Mouse (Mus musculus): ENCODE data around the gene Xpr1. TPM values are rescaled to one million over a fixed set of nuclear protein-coding genes. Genes with fewer than 3 reads are reported as not detected.

Xpr1 gene
- polyA plus RNA-seq, 1 experiment from 2014 or later: 7.2 TPM

DNA sequence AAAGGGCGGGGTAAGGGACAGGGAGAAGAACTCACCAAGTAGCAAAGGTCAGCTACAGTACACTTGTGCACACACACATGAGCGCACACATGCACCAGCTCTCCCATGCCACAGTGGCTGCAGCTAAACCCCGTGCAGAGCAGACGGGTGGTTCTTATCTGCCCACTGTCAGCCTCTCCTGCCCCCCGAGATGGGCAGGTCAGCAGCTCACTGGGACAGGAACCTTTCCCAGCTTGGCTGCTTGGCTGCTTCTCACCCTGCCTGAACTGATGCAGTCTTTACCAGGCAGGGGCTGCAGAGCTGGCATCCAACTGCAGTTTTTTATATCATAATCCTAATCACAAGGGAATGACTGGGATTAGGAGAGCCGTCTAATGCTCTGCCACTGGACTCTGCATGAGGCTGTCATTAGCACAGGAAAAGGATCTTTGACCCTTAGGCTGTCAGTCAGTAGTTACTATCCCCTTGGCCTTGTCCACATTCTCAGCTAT, 164.5 kb downstream of the Xpr1 start:
- no peak for DNase-seq (ENCODE audit: low spot score)

DNA sequence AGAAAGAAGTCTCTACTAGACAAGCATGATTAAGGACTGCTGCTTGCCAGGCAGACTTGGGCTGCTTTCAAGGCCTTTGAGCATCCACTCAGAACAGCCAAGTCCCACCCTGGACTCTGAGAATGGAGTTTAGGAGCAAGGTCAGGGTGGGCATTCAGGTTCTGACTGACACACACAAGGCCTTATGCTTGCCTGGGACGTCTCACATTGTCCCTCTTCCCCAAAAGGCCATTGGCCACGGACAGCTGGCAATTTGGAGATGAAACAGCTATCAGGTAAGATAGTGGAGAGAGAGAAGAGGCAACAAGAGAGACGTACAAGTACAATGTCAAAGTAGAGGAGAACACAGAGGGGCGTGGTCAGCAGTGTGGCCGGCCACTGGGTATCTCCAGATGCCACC, 165.6 kb downstream of the Xpr1 start:
- no peak for DNase-seq (ENCODE audit: low spot score)

DNA sequence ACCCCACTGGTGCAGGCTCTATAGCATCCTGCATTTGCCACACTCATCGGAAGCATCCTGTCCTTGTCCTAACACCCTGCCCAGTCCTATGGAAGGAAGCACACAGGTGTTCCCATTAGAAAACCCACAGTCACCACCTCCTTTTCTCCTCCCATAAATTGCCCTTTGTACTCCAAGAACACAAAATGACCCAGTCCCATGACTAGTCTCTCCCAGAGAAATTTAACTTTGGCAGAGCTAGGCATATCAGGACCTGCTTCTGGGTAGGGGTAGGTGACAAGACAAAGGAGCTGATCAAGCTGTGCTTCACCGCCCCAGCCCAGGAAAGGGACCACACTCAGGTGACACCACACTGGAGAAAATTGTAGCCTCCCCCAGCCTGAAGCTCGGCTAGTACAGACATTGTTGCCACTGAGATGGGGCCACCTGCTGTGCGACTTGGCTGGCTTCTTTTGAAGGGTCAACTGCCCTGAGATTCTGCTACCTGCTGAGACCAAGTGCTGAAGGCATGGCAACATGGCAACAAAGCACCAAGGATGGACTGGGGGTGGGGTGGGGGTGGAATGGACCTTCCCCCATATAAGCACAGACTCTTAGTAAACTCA, 166.6 kb downstream of the Xpr1 start:
- no peak for DNase-seq (ENCODE audit: low spot score)

GRCm38 (mm10) chr1:155249896-155250295, 167.3 kb downstream of the Xpr1 start:
- DNase-seq (ENCODE audit: low spot score): no peak

DNA sequence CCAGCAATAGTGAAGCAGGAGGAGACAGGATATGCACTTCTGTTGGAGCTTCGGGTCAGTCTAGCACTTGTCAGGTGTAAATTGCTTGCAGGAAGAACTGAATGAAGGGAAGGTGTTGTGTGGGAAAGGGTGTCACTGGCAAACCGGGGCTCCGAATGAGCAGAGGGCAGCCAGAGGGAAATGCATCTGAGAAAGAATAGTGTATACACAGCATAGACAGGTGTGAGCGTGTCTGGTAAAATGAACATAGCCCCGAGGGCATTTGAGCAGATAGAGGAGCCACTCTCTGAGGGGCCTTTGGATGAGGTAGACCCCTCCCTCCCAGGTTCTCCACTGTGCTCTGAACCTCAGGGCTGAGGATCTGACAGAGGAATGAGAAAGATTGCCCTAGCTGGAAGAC, 169.2 kb downstream of the Xpr1 start:
- DNase-seq (ENCODE audit: low spot score): no peak

DNA sequence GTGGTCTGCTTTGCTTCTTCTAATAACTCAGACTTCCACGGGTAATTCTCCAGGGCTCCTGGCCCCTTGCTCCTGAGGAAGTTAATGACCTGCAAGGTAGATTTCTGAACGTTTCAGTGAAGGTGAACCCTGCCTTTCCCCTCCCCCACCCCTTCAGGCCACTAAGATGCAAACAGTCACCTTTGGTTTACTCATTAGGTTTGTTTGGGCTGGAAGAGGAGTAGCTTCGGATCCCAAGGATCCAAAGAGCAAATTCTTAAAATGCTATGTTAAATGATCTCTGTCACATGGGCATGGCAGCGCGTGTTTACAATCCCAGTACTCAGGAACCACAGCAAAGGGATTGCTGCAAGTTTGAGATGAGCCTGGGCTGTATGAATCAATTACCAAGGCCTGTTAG, 169.8 kb downstream of the Xpr1 start:
- DNase-seq (ENCODE audit: low spot score): no peak

GRCm38 (mm10) chr1:155245516-155245915, 171.7 kb downstream of the Xpr1 start:
- no peak for DNase-seq (ENCODE audit: low spot score)

- no peak for DNase-seq (ENCODE audit: low spot score)
Measured at GRCm38 (mm10) chr1:155244771-155245211, 172.4 kb downstream of the Xpr1 start.

DNA sequence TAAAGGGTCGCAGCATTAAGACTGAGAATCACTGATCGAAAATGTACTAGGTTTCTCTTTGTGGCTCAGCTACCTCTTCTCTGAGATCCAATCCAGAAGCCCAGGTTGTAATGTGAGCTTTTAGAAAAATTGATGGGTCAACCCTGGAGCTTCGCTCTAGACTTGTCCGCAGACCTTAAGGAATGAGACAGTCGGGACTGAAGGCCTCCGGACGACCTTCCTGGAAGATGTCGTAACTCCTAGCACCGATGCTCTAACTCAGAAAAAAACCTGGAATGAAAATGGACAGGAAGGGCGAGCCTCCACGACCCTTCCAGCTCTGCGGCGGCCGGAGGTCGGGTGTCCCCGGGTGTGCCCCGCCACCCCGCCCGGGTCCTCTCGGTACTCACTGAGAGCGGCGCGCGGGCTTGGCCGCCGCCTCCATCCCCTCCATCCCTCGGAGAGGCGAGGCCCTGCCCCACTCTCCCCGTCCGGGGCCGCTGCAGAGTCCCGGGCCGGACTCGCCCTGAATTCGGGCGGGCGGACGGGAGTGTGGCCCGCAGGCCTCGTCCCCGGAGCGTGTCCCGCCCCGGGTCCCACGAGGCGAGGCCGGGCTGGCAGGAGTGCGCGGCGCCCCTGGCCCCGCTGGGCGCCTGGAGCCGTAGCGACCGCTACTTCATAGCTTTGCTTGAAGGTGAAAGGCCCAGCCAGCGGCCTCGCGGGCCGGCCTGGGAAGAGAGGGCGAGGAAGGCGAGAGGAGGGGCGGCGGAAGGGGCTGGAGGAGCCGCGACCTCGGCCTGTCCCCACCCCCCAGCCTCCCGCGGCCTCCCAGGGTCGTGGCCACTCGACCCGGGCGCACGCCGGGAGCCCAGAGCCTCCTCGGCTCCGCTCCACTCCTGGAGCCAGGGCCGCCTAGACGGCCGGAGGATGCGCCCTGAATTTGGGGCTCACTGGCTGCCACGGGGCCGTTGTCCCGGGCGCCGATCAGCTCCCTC, 173.1 kb downstream of the Xpr1 start, which contains the start of gene BC034090:
TSS of gene BC034090 (minus strand) at position 648 of the 974 bp plus-strand sequence.
- no peak for DNase-seq (ENCODE audit: low spot score)

DNA sequence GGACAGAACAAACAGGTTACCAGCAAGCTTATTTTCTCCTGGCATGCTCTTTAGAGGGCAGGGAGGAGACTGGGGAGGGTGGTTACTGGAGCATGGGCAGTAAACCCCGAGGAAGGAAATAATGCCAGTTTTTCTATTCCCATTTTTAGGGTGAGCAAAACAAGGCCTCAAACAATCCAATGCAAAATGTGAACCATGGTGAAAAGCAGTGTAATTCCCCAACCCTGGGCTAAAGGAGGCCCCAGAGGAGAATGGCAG, 174.8 kb downstream of the Xpr1 start:
- no peak for DNase-seq (ENCODE audit: low spot score)

- DNase-seq (ENCODE audit: low spot score): no peak
Measured at GRCm38 (mm10) chr1:155241701-155242487, 175.3 kb downstream of the Xpr1 start.

GRCm38 (mm10) chr1:155239962-155240717, 177.1 kb downstream of the Xpr1 start:
- DNase-seq (ENCODE audit: low spot score): no peak

DNA sequence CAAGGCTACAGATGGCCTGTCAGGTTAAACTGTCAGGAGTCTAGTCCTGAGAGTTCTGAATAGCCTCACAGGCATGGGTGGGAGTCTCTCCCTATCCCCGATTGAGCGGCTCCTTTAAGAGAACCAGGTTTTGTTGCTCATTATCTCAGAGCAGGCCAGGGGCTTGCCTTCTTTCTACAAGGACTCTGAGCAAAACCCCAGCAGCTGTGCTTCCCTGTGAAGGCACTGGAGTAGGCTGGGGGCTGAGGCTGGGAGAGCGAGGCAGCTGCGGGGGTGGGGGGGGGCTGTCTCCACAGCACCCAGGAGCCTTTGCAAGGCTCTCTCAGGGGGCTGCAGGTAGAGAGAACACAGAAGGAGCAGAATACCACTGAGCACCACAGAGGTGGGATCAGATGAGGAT, 178.0 kb downstream of the Xpr1 start:
- DNase-seq (ENCODE audit: low spot score): no peak

DNA sequence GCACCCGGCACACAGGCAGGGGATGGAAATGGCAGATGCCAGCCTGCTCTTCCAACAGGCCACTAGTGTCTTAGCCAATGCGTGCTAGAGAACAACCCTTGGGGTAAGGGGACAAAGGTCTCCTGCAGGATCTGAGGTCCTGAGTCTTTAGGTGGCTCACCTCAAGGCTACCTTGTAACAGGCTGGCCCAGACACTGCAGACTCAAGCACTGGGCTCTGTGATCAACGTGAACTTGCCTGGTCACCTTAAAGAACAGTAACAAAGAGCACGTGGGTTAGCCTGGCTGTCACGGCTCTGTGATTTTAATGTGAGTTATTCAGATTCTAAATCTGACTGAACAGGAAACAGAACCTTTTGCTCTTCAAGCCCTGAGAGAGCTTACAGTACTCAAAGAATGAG, 179.1 kb downstream of the Xpr1 start:
- no peak for DNase-seq (ENCODE audit: low spot score)

DNA sequence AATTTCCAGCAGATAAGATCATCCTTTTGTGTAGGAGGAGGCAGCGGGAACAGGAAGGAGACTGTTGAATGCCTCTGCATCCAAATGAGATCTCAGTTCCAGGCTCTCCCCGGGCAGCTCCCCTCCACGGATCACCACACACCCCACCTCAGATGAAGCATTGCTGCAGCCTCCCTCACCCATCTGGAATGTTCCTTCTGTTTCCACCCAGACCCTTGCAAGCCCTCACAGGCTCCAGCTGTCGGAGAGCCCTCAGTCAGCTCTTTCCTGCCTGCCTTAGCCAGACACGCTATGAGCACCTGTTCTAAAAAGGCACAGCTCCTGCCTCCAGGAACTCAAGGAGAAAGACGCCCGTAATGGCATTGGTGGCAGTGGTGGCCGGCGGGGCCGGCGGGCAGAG, 179.8 kb downstream of the Xpr1 start:
- DNase-seq (ENCODE audit: low spot score): no peak

GRCm38 (mm10) chr1:155236306-155237024, 180.8 kb downstream of the Xpr1 start:
- no peak for DNase-seq (ENCODE audit: low spot score)

DNA sequence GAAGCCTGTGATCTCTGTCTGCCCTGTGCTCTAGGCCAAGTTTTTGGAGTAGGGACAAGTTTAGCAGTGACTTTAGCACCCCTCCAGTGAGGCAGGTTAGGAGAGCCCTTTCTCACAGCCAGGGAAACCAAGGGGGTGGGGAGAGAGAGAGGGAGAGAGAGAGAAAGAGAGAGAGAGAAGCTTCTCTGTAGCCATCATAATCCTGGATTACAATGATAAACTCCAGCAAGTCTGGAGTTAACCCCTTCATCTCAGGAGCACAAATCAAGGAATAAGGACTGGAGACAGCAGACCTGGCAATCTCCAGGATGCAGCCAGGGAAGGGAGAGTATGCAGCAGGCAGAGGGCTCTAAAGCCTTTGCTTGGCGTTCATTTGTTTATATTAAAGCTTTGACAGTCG, 181.6 kb downstream of the Xpr1 start:
- DNase-seq (ENCODE audit: low spot score): no peak

GRCm38 (mm10) chr1:155233931-155234607, 183.1 kb downstream of the Xpr1 start:
- peak; percentile 77 for DNase-seq (ENCODE audit: low spot score)

DNA sequence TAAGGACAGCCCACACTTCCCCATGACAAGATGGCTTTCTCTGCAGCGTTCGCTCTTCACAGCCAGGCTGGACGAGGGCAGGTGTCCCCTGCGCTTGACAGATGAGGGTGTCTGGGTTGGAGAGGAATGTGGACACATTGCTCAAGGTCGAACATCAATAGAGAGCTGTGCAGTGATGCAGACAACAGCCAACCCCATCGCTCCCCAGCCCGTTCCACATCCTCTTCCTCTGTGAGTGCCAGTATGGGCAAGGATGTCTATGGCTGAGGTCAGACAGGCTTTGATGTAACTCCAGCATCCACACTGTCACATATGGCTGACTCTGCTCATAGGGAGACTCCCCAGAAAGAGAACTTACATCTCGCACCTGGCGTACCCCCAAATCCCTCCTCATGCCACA, 183.8 kb downstream of the Xpr1 start:
- DNase-seq (ENCODE audit: low spot score): peak; percentile 47

DNA sequence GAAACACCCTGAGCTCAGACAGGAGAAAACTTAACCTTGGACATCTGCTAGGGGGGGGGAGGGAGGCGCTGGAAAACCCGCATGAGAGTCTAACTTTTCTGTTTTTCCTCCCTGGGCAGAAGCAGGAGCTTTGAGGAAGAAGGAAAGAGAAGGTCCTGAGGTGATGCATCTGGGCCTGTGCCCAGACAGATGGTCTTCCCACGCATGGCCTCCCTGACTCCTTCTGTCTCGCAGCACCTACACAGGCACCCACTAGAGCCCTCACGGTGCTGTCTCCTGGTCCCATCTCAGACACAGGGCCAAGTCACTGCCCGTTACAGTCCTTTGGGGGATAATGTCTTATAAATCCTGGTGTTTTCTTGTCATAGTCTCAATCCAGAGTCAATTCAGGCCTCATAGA, 184.4 kb downstream of the Xpr1 start:
- no peak for DNase-seq (ENCODE audit: low spot score)

Measured in thymus, postnatal 0 days (tissue).